Mouse (Mus musculus) limb, embryonic 12.5 days (tissue): ENCODE results near the gene Olfr391-ps. TPM values are rescaled to one million over a fixed set of nuclear protein-coding genes. Genes with fewer than 3 reads are reported as not detected.

ENCODE experiments used
- ATAC-seq: fragments of 200-750 bp; cut with Nextera tagmentation; 2 replicates; pipeline ENCODE4 v1.8.0; 2017; ENCODE audit warnings: low read depth, moderate TSS enrichment; ENCODE audit not compliant: insufficient number of reproducible peaks, insufficient read depth, low FRiP score, low TSS enrichment
- H3K27ac ChIP-seq: fragments of 300-500 bp; sonication (generic); 2 replicates; pipeline ENCODE4 v1.5.1; 2016; ENCODE audit warnings: mild to moderate bottlenecking, moderate library complexity
- H3K27me3 ChIP-seq: fragments of 300-500 bp; sonication (generic); 2 replicates; pipeline ENCODE4 v1.6.1; 2016; ENCODE audit warnings: mild to moderate bottlenecking, moderate library complexity
- H3K36me3 ChIP-seq: fragments of 300-500 bp; sonication (generic); 2 replicates; pipeline ENCODE4 v1.6.1; 2016; ENCODE audit warnings: mild to moderate bottlenecking, moderate library complexity
- H3K4me1 ChIP-seq: fragments of 300-500 bp; sonication (generic); replicated peaks from 2 replicates; pipeline ENCODE4 v1.6.1; 2016
- H3K4me2 ChIP-seq: fragments of 300-500 bp; sonication (generic); 2 replicates; pipeline ENCODE4 v1.6.1; 2016; ENCODE audit warnings: mild to moderate bottlenecking, moderate library complexity
- H3K4me3 ChIP-seq: fragments of 300-500 bp; sonication (generic); replicated peaks from 2 replicates; pipeline ENCODE4 v1.5.1; 2016; ENCODE audit warnings: mild to moderate bottlenecking
- H3K9ac ChIP-seq: fragments of 300-500 bp; sonication (generic); replicated peaks from 2 replicates; pipeline ENCODE4 v1.6.1; 2016; ENCODE audit warnings: mild to moderate bottlenecking, moderate library complexity
- H3K9me3 ChIP-seq: fragments of 300-500 bp; sonication (generic); 2 replicates; pipeline ENCODE4 v1.6.1; 2016; ENCODE audit warnings: mild to moderate bottlenecking, moderate library complexity
- WGBS: fragments of 180-500 bp; shearing (Covaris S2); methylation state at CpG from one replicate; pipeline ENCODE4 v1.1.7; 2016; 5-methylcytosine and 5-hydroxymethylcytosine counted together
- polyA plus RNA-seq: library from polyadenylated mRNA; unstranded; fragments of >200 nt; fragmentation: Nextera tagmentation; extraction: Ambion mirVana; gene quantifications from 2 replicates; pipeline ENCODE4 v1.2.1, GENCODE M21; 2016

Gene Olfr391-ps
- polyA plus RNA-seq: not detected in 2 replicates

DNA sequence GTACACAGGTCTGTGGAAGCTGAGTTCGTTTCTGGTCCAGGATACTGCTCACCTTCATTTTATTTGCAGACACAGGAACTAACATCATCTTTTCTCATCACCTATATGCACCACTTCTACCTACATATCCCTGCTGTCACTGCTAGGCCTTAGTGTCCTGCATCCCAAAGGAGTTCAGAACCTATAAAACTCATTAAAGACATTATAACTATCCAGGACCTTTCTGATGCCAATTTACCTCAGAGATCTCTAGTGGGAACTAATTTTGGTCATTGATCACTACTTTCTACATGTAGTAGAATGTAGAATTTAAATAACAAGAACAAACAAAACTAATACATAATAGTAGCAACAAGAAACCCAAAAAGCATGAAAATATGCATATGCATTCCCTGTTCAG lies at the start of gene Olfr391-ps:
TSS of gene Olfr391-ps (minus strand) at position 101 of the 400 bp plus-strand sequence.
- no peak for ATAC-seq
- H3K4me1 ChIP-seq: no peaks in the 10 kb centered on the region
- no peaks in the 10 kb centered on the region for H3K27me3 ChIP-seq
- no peak within 1 kb of the TSS for H3K4me3 ChIP-seq
- H3K9me3 ChIP-seq: peaks cover 16% of the 10 kb centered on the region; the same call in 1 of the 2 replicates
- WGBS: 19% methylated on average over 1 of the region's 1 CpGs
- no peak within 1 kb of the TSS for H3K9ac ChIP-seq
- no peak within 1 kb of the TSS for H3K27ac ChIP-seq
- no peaks in the 10 kb centered on the region for H3K36me3 ChIP-seq
- no peak within 1 kb of the TSS for H3K4me2 ChIP-seq

GRCm38 (mm10) chr11:73851354-73851753 lies 48.5 kb upstream of the Olfr391-ps start, which contains the start of gene Olfr393:
Olfr393 (minus strand) TSS chr11:73851454.
- Histone ChIP-seq H3K36me3 (no peaks in the 10 kb centered on the region), H3K4me1 (no peaks in the 10 kb centered on the region), H3K9me3 (peaks cover 13% of the 10 kb centered on the region; the same call in 1 of the 2 replicates), H3K9ac (no peak within 1 kb of the TSS), H3K27me3 (no peaks in the 10 kb centered on the region), H3K4me3 (no peak within 1 kb of the TSS), H3K4me2 (no peak within 1 kb of the TSS), H3K27ac (no peak within 1 kb of the TSS)
- no peak for ATAC-seq

GRCm38 (mm10) chr11:73816949-73817348 lies 14.1 kb upstream of the Olfr391-ps start, which contains the start of gene Olfr392:
Olfr392 (minus strand) TSS chr11:73817049.
- 90% methylated on average over 1 of the region's 1 CpGs for WGBS
- ATAC-seq: no peak
- Histone ChIP-seq H3K4me2 (no peak within 1 kb of the TSS), H3K9me3 (peaks cover 11% of the 10 kb centered on the region), H3K4me3 (no peak within 1 kb of the TSS), H3K27ac (no peak within 1 kb of the TSS), H3K36me3 (no peaks in the 10 kb centered on the region), H3K4me1 (no peaks in the 10 kb centered on the region), H3K27me3 (no peaks in the 10 kb centered on the region), H3K9ac (no peak within 1 kb of the TSS)

DNA sequence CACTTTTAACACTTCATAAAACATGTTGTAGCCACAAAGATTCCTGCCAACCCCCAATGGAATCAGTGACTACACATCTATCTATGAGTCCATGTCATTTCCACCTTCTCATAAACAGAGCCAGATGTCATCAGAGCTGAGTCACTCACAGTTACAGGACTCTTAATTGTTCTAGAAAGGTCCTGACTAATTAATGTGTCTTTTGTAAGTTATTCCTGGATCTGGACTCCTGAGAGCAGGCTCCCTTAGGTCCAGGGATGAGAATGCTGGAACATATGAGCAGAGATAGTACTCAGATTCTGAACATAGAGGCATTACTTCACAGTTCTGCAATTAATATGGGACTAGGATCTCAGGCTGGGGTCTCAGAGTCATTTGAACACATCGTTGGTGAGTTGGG lies 20.2 kb downstream of the Olfr391-ps start, which contains the start of gene Olfr390:
TSS of gene Olfr390 (plus strand) at position 301 of the 400 bp plus-strand sequence.
- H3K4me2 ChIP-seq: no peak within 1 kb of the TSS
- no peak within 1 kb of the TSS for H3K9ac ChIP-seq
- WGBS: 86% methylated on average over 1 of the region's 1 CpGs
- no peaks in the 10 kb centered on the region for H3K36me3 ChIP-seq
- no peak within 1 kb of the TSS for H3K27ac ChIP-seq
- ATAC-seq: no peak
- H3K4me3 ChIP-seq: no peak within 1 kb of the TSS
- no peaks in the 10 kb centered on the region for H3K27me3 ChIP-seq
- H3K4me1 ChIP-seq: no peaks in the 10 kb centered on the region
- H3K9me3 ChIP-seq: 0 out of 2 replicates have a peak, but pooled peaks cover 4% of the 10 kb centered on the region

DNA sequence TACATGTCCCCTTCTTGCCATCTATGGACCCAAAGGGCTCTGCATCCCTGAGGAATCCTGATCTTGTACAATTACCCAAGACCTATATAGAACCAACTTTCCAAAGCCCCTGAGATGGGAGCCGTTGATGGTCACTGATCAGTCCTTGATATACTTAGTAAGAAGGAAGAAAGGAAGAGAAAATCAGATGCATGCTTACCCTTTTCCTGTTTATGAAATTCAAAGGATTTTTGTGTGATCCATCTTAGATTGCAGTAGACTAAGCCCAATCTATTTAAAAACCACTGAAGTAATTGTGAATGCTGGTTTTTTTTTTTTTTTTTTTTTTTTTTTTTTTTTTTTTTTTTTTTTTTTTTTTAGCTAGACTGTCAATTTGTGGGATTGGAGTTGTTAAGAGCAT lies 22.2 kb downstream of the Olfr391-ps start, which contains the start of gene Olfr389:
TSS of gene Olfr389 (minus strand) at position 101 of the 400 bp plus-strand sequence.
- no peak within 1 kb of the TSS for H3K27ac ChIP-seq
- H3K27me3 ChIP-seq: no peaks in the 10 kb centered on the region
- no peak within 1 kb of the TSS for H3K4me2 ChIP-seq
- WGBS: 84% methylated on average over 1 of the region's 1 CpGs
- no peaks in the 10 kb centered on the region for H3K36me3 ChIP-seq
- no peak for ATAC-seq
- H3K9ac ChIP-seq: no peak within 1 kb of the TSS
- H3K4me1 ChIP-seq: no peaks in the 10 kb centered on the region
- no peaks in the 10 kb centered on the region for H3K9me3 ChIP-seq
- H3K4me3 ChIP-seq: no peak within 1 kb of the TSS

GRCm38 (mm10) chr11:73759115-73759514 lies 43.7 kb downstream of the Olfr391-ps start:
- H3K9ac ChIP-seq: no peak overlapping the region
- no peaks in the 10 kb centered on the region for H3K36me3 ChIP-seq
- ATAC-seq: no peak
- H3K9me3 ChIP-seq: peaks cover 32% of the 10 kb centered on the region
- H3K27me3 ChIP-seq: no peaks in the 10 kb centered on the region
- no peak overlapping the region for H3K4me2 ChIP-seq
- no peak overlapping the region for H3K27ac ChIP-seq
- no peaks in the 10 kb centered on the region for H3K4me1 ChIP-seq
- H3K4me3 ChIP-seq: no peak overlapping the region

Other genes starting within 250 kb of the Olfr391-ps start
- gene Olfr385, start 210.0 kb downstream of the Olfr391-ps start, polyA plus RNA-seq: not detected in 2 replicates
- gene Olfr384, start 204.5 kb downstream of the Olfr391-ps start, polyA plus RNA-seq: not detected in 2 replicates
- not detected in 2 replicates for gene Zfp735, start 114.3 kb downstream of the Olfr391-ps start, polyA plus RNA-seq
- not detected in 2 replicates for gene Olfr389, start 22.3 kb downstream of the Olfr391-ps start, polyA plus RNA-seq
- gene Olfr390, start 20.1 kb downstream of the Olfr391-ps start, polyA plus RNA-seq: not detected in 2 replicates
- gene Olfr392, start 14.0 kb upstream of the Olfr391-ps start, polyA plus RNA-seq: not detected in 2 replicates
- gene Olfr393, start 48.4 kb upstream of the Olfr391-ps start, polyA plus RNA-seq: not detected in 2 replicates
- gene Olfr394, start 87.7 kb upstream of the Olfr391-ps start, polyA plus RNA-seq: not detected in 2 replicates
- gene Olfr395, start 106.2 kb upstream of the Olfr391-ps start, polyA plus RNA-seq: not detected in 2 replicates
- not detected in 2 replicates for gene Olfr23, start 133.6 kb upstream of the Olfr391-ps start, polyA plus RNA-seq
- gene Olfr397, start 157.8 kb upstream of the Olfr391-ps start, polyA plus RNA-seq: not detected in 2 replicates
- gene Olfr398, start 187.4 kb upstream of the Olfr391-ps start, polyA plus RNA-seq: not detected in 2 replicates